Mouse (Mus musculus) 3T3-L1 (cell line): ENCODE data around the gene Tdrd7.

Experiments
- DNase-seq: peaks from one replicate; pipeline ENCODE4 v3.0.0-alpha.2; 2015; ENCODE audit warnings: low read depth, low spot score

Tdrd7 gene

DNA sequence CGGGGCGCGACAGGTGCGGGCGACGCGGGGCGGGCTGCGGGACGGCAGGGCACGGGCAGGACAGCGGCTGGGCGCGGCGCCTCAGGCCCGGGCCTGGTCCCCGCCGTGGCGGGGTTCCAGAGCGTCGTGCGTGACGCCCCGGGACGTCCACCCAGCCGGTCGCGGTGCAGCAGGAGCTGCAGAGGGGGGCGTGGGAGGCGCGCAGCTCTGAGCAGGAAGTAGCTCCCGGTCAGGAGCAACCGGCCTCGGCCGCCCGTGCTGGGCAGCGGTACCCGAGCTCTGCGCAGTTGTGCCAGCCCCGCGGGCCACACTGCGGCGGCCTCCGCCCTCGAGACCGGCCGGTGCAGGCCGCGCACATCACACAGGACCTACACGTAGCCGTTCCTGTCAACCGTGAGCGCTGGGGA, 7.3 kb downstream of the Tdrd7 start:
- peak; percentile 40 for DNase-seq

DNA sequence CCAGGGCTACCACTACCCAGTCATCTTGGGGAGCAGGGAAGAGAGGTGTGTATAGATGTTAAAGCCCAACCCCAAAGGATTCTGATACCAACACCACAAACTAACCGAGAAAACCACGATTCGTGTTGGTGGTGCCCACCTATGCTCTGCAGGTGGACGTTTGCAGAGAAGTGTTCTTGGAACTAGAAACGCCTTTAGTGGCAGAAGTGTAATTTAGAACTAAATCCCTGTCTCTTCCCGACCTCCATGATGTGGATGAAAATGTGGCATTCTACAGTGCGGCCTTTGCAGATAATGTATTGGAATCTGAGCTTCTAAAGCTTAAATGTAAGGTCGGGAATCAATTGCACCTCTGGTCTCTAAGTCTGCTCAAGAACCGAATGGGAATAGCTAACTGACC, 7.8 kb downstream of the Tdrd7 start:
- no peak for DNase-seq

DNA sequence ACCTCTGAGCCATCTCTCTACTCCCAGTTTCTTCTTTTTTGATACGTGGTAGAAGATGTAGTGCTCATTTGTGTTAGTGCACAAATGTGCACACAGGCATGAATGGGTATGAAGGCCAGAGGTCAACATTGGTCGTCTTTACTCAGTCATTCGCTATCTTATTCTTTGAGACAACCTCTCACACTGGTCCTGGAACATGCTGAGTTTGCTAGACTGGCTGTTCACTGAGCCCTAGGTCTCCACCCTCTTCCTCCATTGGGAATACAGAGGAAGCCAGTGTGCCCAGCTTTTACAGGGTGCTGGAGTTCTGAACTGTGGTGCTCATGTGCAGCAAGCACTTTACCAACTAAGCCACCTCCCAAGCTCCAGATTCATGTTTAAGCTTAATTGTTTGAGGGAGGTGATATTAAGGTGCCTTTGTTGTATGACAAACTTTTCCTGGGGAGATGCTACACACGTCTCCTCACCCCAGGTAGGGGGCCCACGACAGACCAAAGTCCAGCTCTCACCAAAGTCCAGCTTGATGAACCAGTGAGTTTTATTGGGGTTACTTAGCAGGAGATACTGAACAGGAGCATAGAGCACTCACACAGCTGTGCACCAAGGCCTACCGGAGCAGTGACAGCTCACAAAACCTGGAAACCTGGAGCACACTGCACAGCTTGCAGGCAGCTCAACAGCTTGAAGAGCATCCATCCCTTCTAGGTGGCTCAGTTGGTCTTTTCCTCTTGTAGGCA, 12.0 kb downstream of the Tdrd7 start:
- DNase-seq: no peak

DNA sequence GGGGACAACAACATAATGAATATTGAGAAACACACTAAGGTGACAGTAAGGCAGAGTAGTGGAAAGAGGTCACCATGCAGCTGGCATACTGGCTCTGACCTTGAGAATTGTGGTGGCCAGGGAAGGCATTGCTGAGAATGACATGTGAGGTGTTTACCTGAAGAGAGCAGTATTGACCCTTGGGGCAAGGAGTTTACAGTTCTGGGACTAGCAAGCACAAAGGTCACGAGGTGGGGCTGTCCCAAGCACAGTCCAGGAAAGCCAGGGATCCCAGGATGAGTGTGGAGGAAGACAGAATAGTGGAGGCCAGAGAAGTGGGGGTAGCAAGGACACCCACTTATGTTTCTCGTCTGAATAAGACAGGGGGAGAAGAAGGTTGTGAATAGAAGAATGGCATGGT, 14.8 kb downstream of the Tdrd7 start:
- DNase-seq: no peak

DNA sequence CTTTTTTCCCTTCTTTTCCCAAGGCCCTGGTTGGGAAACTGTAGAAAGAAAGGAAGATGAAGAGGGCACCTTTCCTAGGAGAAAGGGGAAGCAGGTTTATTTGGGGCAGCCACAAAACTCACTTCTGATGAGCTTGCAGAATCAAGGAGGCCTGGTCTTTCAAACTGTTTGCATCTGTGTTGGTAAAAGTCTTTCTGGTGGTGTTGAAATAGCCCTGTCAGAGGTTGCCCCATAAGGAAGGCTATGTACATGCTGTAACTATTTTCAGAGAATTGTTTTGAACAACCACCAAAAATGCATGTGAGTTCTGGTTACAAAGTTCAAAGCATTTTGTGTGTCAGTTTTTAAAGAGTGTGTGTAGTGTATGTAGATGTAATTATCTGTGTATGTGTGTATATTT, 15.9 kb downstream of the Tdrd7 start:
- DNase-seq: no peak

DNA sequence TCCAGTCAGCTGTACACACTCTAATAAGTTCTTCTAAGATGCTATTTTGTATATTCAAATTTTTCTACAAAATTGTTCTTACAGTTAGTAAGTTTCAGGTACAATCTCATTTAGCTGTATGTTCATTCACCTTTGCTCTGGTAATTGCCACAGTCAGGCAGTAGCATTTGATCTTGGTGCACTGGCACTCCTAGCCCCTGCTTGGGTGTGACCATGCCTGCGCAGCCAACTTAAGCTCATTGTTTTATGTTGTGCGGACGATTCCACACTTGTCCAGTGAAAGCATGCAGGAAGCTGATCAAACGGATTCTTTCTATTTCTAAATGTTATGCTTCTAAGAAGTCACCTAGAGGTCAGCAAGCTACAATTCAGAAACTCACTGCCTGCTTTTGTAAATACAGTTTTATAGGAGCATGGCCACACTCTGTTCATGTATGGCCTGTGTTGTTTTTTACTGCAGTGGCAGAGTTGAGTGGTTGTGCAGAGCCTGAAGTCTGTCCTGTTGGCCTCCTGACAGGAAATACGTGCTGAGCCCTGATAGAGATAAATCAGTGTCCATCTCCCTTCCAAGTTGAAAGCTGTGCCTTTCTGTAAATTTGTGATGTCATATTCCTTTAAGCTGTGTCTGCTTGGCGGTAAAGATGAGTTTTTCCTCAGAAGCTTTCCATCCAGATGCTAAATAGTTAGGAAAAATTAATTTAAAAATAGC, 25.4 kb downstream of the Tdrd7 start:
- no peak for DNase-seq

DNA sequence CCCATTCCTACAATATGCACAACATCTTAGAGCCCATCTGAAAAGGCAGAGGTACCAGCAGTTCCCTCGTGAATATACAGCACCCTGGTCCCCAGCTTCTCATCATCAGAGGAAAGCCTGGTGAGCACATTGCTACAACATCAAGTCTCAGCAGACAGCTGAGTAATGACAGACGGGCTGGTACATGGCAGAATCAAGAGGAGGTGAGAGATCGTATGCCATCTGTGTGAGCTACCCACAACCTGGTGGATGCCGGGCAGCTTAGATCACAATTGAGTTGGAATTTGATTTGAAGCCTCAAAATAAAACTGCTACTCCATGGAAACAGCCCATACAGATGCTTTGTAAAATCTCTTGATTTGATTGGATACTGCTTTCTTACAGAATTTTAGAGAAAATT, 33.4 kb downstream of the Tdrd7 start:
- no peak for DNase-seq

- DNase-seq: no peak
Observed at GRCm38 (mm10) chr4:46008142-46008793, 43.1 kb downstream of the Tdrd7 start.

- DNase-seq: no peak
Observed at GRCm38 (mm10) chr4:46011698-46012097, 46.6 kb downstream of the Tdrd7 start.

DNA sequence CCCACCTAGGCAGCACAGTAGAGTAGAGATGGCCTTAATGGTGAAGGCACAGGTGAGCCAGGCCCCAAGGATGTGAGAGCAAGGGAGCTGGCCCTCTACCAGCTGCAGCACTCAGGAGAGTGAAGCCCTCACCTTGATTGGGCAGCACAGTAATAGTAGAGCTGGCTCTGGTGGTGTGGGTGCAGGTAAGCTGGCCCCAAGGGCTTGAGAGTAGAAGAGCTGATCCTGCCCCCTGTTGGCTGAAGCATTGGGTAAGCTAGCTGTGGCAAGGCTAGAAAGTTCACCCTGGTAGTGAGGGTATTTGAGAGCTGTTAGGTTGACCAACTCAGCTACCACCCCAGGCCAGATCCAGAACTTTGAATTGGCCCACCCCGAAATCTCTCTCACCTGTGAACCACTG, 50.5 kb downstream of the Tdrd7 start:
- DNase-seq: no peak

- peak; percentile 25 for DNase-seq
Observed at GRCm38 (mm10) chr4:46023021-46023481, 57.9 kb downstream of the Tdrd7 start.

DNA sequence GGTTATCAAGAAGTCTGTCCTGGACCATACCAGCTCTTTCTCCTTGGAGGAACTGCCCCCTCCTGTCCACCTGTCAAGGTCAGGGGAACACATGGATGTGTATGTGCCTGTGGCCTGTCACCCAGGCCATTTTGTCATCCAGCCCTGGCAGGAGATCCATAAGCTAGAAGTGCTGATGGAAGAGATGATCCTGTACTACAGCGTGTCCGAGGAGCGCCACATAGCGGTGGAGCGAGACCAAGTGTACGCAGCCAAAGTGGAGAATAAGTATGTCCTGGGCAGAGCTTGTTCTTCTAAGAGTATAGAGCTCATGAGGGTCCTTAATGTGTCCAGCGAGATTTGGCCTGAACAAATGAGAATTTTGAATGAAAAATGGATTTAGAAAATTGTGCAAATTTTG, 60.8 kb downstream of the Tdrd7 start:
- DNase-seq: no peak

- DNase-seq: no peak
Observed at GRCm38 (mm10) chr4:46028224-46028623, 63.1 kb downstream of the Tdrd7 start.

DNA sequence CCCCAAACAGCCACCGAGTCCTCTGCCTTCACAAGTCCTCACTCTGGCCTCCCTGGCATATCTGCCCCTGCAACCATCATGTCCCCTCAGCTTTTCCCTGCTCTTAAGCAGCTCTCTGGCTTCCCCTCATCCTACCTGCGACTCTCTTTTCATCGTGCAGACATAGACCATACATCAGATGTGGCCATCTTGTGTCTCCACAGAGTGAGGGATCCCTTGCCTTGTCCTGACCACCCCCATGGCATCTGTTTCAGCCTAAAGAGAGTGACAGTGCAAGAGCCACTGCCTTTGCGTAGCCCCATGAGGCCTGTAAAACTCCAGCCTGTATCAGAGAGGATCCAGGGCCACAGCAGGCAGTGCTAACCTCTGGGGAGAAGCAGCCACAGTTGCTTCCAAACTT, 63.6 kb downstream of the Tdrd7 start:
- no peak for DNase-seq

- DNase-seq: peak; percentile 25
Observed at GRCm38 (mm10) chr4:46029552-46029951, 64.4 kb downstream of the Tdrd7 start.

- DNase-seq: no peak
Observed at GRCm38 (mm10) chr4:46032448-46032847, 67.3 kb downstream of the Tdrd7 start.

DNA sequence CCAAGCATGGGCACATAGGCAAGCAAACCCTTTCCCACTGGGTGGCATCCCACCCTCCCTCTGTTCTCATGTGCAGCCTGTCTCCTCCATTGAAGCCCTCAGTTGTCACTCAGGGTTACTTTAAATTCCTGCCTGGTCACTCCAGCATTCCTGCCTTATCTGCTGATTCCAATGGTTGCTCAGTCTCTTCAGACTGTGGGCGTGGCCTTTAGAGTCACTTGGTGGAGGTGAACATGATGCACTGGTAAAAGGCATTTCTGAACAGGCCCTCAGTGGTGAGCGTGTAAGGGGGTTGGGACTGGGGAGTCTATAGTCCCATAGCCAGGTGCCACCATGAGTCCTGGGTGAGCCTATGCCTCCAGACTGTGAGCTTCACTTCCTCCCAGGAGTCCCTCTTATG, 68.1 kb downstream of the Tdrd7 start:
- DNase-seq: no peak

DNA sequence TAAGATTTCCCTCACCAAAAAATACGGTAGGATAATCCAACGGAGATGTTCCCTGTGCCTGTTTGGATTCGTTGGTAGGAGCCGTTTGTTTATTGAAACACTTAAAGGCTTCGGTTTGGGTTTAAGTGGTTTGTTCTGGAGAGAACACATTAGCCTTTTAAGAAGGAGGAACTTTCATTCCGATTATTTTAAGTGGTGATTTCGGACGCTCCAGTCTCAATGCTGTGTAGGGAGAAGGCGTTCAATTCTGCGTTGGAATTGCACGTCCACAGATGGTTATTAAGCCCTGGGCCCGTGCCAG, 73.4 kb downstream of the Tdrd7 start:
- DNase-seq: no peak

DNA sequence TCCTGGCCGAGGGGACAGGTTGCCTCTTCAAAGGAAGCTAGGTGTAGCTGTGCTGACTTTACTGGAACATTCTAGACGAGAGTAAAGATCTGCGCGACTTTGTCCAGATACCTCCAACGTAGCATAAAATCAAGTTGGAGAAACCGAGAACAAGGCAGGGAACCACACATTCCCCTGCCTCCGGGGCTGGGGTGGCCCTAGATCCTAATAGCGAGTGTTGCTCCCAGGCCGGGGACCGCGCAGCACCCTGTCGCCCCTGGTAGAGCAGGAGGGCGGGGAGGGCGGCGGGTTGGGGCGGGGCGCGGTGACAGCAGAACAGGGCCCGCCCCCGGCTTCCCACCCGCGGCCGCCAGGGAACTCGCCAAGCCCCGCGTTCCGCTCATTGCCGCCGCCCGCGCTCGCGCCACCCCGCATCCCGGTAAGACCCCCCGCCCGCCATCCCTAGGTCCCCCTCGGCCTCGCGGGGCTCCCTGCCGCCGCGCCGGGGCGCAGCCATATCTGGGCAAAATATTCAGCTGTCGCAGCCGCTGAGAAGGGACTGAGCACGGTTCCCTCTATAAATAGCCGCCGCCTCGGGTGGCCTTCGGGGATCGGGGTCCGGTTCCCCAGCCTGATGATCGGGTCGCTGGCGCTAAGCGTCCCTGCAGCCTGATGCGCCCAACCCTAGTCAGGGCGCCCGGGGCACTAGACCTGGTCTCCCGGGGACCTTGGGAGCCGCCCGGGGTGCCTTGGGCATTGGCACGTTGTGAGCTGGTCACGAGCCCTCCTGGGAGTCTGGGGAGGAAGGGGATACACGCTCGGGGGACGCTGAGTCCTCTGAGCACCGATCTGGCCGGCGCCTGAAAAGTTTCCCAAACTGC, 74.0 kb downstream of the Tdrd7 start, which contains the start of gene Tmod1:
TSS of gene Tmod1 (plus strand) at position 44 of the 860 bp plus-strand sequence.
- no peak for DNase-seq

DNA sequence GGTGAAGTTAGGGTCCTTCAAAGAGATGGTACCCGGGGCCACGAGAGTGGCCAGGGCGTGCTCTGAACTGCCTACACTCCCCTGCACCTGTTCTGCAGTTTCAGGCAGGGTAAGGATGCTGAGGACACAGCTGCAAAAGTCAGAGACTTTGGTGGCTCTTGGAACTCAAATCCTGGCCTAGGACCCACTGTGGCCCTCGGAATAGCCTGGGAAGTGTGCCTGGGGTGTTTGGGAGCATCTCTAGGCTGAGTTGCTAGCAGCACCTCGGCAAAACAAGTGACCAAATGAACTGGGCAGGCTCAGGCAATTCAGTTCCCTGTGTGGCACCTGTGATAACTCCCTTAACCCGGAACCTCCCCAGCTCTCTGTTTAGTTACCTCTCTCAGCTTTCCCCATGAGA, 74.8 kb downstream of the Tdrd7 start:
- DNase-seq: no peak

GRCm38 (mm10) chr4:46040594-46041192, 75.6 kb downstream of the Tdrd7 start:
- no peak for DNase-seq
